In genomic region chr8:56615005-56615404, GRCm38 (mm10) we compare ENCODE assay signal across 8 mouse cellular contexts.
DNase-seq lines count a peak whose midpoint lies in the region; ATAC-seq lines count a peak whose summit lies in the region.

No protein-coding gene starts in this region.

- H3K27ac ChIP-seq in forebrain, embryonic 16.5 days (ENCODE audit: low read length): no peak overlapping the region
- no peak overlapping the region for H3K27ac ChIP-seq in neural tube, embryonic 15.5 days (replicated peaks)

- no peaks in the 10 kb centered on the region for H3K36me3 ChIP-seq in forebrain, embryonic 16.5 days (ENCODE audit: control insufficient read depth, insufficient read depth)
- no peaks in the 10 kb centered on the region for H3K36me3 ChIP-seq in neural tube, embryonic 15.5 days

- 7% methylated on average over 5 of the region's 5 CpGs for WGBS in forebrain, embryonic 16.5 days
- 15% methylated on average over 5 of the region's 5 CpGs for WGBS in neural tube, embryonic 15.5 days

- H3K4me2 ChIP-seq in forebrain, embryonic 16.5 days (ENCODE audit: low read length): no peak overlapping the region
- H3K4me2 ChIP-seq in neural tube, embryonic 15.5 days: no peak overlapping the region

- H3K9ac ChIP-seq in forebrain, embryonic 16.5 days (replicated peaks; ENCODE audit: low read depth, low read length): no peak overlapping the region
- no peak overlapping the region for H3K9ac ChIP-seq in neural tube, embryonic 15.5 days (replicated peaks)

- H3K9me3 ChIP-seq in forebrain, embryonic 16.5 days (ENCODE audit: control insufficient read depth, low read length): no peaks in the 10 kb centered on the region
- no peaks in the 10 kb centered on the region for H3K9me3 ChIP-seq in neural tube, embryonic 15.5 days (replicated peaks)

- H3K4me3 ChIP-seq in forebrain, embryonic 16.5 days (replicated peaks; ENCODE audit: low read length): no peak overlapping the region
- H3K4me3 ChIP-seq in neural tube, embryonic 15.5 days (replicated peaks): no peak overlapping the region

- no peaks in the 10 kb centered on the region for H3K4me1 ChIP-seq in forebrain, embryonic 16.5 days (replicated peaks; ENCODE audit: control insufficient read depth, insufficient read depth, low read length)
- peaks cover 9% of the 10 kb centered on the region for H3K4me1 ChIP-seq in neural tube, embryonic 15.5 days

- ATAC-seq in forebrain, embryonic 16.5 days: peak; percentile 78
- peak; percentile 64 for ATAC-seq in neural tube, embryonic 15.5 days (ENCODE audit: low FRiP score)

- intact Hi-C loops in gastrocnemius, postnatal 36 days (cut with DNase I): no loop called here

- peaks cover 9% of the 10 kb centered on the region for H3K27me3 ChIP-seq in forebrain, embryonic 16.5 days (replicated peaks; ENCODE audit: control insufficient read depth, insufficient read depth, low read length)
- peaks cover 6% of the 10 kb centered on the region for H3K27me3 ChIP-seq in neural tube, embryonic 15.5 days (replicated peaks)

- peak; percentile 28 for DNase-seq in CD4-positive helper T cell, adult 2 months (ENCODE audit: low read depth, low spot score)
- peak; percentile 75 for DNase-seq in ES-CJ7 (ENCODE audit: low read depth, low spot score)
- peak; percentile 16 for DNase-seq in cerebellum, adult 11 months
- DNase-seq in kidney, adult 9 months: peak; percentile 76
- peak; percentile 11 to 48 for DNase-seq in lung, adult 18-20 months
- DNase-seq in gastrocnemius, postnatal 36 days: no peak

Comparison
In these comparisons a context has a peak if more than half of its experiments do, and no peak if none do; other contexts are left out.
1. DNase-seq: peak in CD4-positive helper T cell, adult 2 months (single experiment), ES-CJ7 (single experiment), cerebellum, adult 11 months (single experiment), kidney, adult 9 months (single experiment) and lung, adult 18-20 months (2 of 2); none in gastrocnemius, postnatal 36 days (0 of 2).